Mouse (Mus musculus) testis, adult 2 months (tissue): ENCODE measurements around the gene Bach2. TPM values are rescaled to one million over a fixed set of nuclear protein-coding genes. Genes with fewer than 3 reads are reported as not detected.

ENCODE experiments used
- H3K27ac ChIP-seq: fragments of 200-500 bp; 2 replicates; pipeline ENCODE4 v1.5.1; 2012; ENCODE audit warnings: low read depth, low read length; ENCODE audit not compliant: control insufficient read depth, insufficient read depth
- H3K27me3 ChIP-seq: fragments of 200-500 bp; 2 replicates; pipeline ENCODE4 v1.6.1; 2012; ENCODE audit warnings: mild to moderate bottlenecking, low read length, moderate library complexity; ENCODE audit not compliant: control insufficient read depth, insufficient read depth
- H3K36me3 ChIP-seq: fragments of 200-500 bp; 2 replicates; pipeline ENCODE4 v1.6.1; 2012; ENCODE audit warnings: mild to moderate bottlenecking, low read length; ENCODE audit not compliant: control insufficient read depth, insufficient read depth
- H3K4me1 ChIP-seq: fragments of 200-500 bp; 2 replicates; pipeline ENCODE4 v1.6.1; 2012; ENCODE audit warnings: low read length; ENCODE audit not compliant: control insufficient read depth, insufficient read depth
- H3K4me3 ChIP-seq: fragments of 200-500 bp; 2 replicates; pipeline ENCODE4 v1.5.1; 2012; ENCODE audit warnings: low read depth, mild to moderate bottlenecking, low read length, moderate library complexity, mixed read lengths; ENCODE audit not compliant: control insufficient read depth
- CTCF ChIP-seq: fragments of 200-500 bp; IDR thresholded peaks from 2 replicates; pipeline ENCODE4 v1.5.1; 2012; ENCODE audit warnings: low read depth, mild to moderate bottlenecking, inconsistent platforms, low read length, moderate library complexity; ENCODE audit not compliant: control insufficient read depth, insufficient read depth, insufficient replicate concordance
- POLR2A ChIP-seq: fragments of 200-500 bp; IDR thresholded peaks from 2 replicates; pipeline ENCODE4 v1.6.1; 2012; ENCODE audit warnings: low read depth, mild to moderate bottlenecking, inconsistent platforms, low read length, moderate library complexity; ENCODE audit not compliant: control insufficient read depth
- polyA plus RNA-seq: library from polyadenylated mRNA; depleted of rRNA; stranded (reverse); fragments of >200 nt; gene quantifications from 2 replicates; pipeline ENCODE4 v1.2.3, GENCODE M21; 2012

The Bach2 gene
- polyA plus RNA-seq, 1 experiment = 2.3 TPM

DNA sequence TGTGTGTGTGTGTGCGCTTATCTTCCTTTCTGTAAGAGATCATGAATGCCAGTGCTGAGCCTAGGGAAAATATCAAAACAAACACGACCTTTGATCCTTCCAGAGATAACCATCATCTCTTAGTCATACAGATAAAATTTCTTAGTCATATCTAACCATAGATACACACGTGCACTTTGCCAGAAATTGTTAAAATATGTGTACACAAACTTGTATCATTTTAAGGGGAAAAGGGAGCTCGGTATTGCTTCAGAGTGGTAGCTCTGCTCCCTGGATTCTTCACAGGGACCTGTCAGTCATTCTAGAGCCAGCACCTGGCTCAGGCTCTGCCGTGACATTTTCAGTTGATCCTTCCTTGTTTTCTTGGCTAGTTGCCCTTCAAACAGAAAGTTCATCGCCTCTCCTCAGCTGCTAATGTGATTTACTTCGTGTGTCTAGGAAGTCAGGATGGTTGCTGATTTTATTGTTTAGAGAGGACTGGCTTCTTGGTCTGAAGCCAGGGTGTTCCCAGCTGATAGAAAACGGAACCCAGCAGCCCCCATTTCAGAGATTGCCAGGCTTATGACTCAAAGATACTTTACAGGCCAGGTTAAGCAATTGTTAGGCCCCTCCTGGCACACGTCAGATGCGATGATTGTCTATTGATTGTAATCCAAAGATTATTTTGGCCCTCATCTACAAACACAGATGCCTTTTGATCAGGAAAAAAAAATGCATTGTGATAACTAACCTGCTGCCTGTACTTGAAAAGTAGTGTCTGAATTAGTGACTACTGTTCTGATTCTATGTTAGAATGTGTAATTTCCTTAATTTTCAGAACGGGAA, 49.6 kb downstream of the Bach2 start:
- H3K27ac ChIP-seq = no peak overlapping the region
- TF ChIP-seq POLR2A = no peak
- H3K4me3 ChIP-seq = no peak overlapping the region
- no peaks in the 10 kb centered on the region for H3K27me3 ChIP-seq
- no peaks in the 10 kb centered on the region for H3K36me3 ChIP-seq
- H3K4me1 ChIP-seq = no peaks in the 10 kb centered on the region

DNA sequence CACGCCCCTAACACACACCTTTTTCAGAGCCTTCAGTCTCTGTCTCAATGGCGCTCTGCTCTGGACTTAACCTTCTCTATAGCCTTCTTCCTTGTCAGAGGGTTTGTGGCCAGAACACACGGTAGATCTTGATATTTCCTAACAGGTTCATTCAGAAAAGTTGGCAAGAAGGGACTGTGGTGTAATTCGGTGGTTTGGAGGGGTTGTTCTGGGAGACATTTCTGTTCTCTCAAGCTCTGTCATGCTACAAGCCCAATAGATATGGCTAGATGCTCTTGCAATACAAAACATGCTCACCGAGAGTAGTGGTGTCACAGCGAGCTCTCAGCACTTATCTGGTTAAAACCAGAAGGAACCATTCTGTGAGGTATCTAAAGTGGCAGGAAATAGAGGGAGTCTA, 51.2 kb downstream of the Bach2 start:
- Histone ChIP-seq H3K36me3 (no peaks in the 10 kb centered on the region), H3K27me3 (no peaks in the 10 kb centered on the region), H3K4me1 (no peaks in the 10 kb centered on the region), H3K27ac (no peak overlapping the region), H3K4me3 (no peak overlapping the region)
- TF ChIP-seq CTCF (no peak), POLR2A (no peak)

- TF ChIP-seq POLR2A = no peak
- TF ChIP-seq CTCF = no peak
- Histone ChIP-seq H3K27me3 (no peaks in the 10 kb centered on the region), H3K27ac (no peak overlapping the region), H3K4me3 (no peak overlapping the region), H3K4me1 (no peaks in the 10 kb centered on the region), H3K36me3 (no peaks in the 10 kb centered on the region)
These were observed 52.8 kb downstream of the Bach2 start for GRCm38 (mm10) chr4:32291406-32291805.

- no peaks in the 10 kb centered on the region for H3K27me3 ChIP-seq
- no peak overlapping the region for H3K4me3 ChIP-seq
- H3K4me1 ChIP-seq = no peaks in the 10 kb centered on the region
- H3K36me3 ChIP-seq = no peaks in the 10 kb centered on the region
- no peak for TF ChIP-seq POLR2A
- TF ChIP-seq CTCF = no peak
- H3K27ac ChIP-seq = no peak overlapping the region
These were observed 55.2 kb downstream of the Bach2 start for GRCm38 (mm10) chr4:32293686-32294265.

- H3K27ac ChIP-seq = no peak overlapping the region
- H3K36me3 ChIP-seq = no peaks in the 10 kb centered on the region
- no peak overlapping the region for H3K4me3 ChIP-seq
- TF ChIP-seq POLR2A (no peak), CTCF (no peak)
- no peaks in the 10 kb centered on the region for H3K4me1 ChIP-seq
- H3K27me3 ChIP-seq = no peaks in the 10 kb centered on the region
These were observed 58.6 kb downstream of the Bach2 start for GRCm38 (mm10) chr4:32297071-32297671.

GRCm38 (mm10) chr4:32299221-32299620, 60.6 kb downstream of the Bach2 start:
- H3K4me1 ChIP-seq = no peaks in the 10 kb centered on the region
- H3K27me3 ChIP-seq = no peaks in the 10 kb centered on the region
- no peaks in the 10 kb centered on the region for H3K36me3 ChIP-seq
- H3K27ac ChIP-seq = no peak overlapping the region
- TF ChIP-seq POLR2A (no peak), CTCF (no peak)
- H3K4me3 ChIP-seq = no peak overlapping the region

- H3K36me3 ChIP-seq = no peaks in the 10 kb centered on the region
- no peaks in the 10 kb centered on the region for H3K4me1 ChIP-seq
- H3K27me3 ChIP-seq = no peaks in the 10 kb centered on the region
- no peak overlapping the region for H3K4me3 ChIP-seq
- H3K27ac ChIP-seq = no peak overlapping the region
- TF ChIP-seq CTCF = no peak
- no peak for TF ChIP-seq POLR2A
These were observed 61.4 kb downstream of the Bach2 start for GRCm38 (mm10) chr4:32299970-32300369.

GRCm38 (mm10) chr4:32302668-32303067, 64.1 kb downstream of the Bach2 start:
- Histone ChIP-seq H3K36me3 (no peaks in the 10 kb centered on the region), H3K27me3 (no peaks in the 10 kb centered on the region), H3K4me3 (no peak overlapping the region), H3K27ac (no peak overlapping the region), H3K4me1 (no peaks in the 10 kb centered on the region)
- no peak for TF ChIP-seq CTCF
